Comparison of ENCODE assay signal across 1 mouse cellular context in genomic region chr4:107372304-107372703, GRCm38 (mm10).
A peak's percentile ranks its signal among the peaks of the same experiment; 100 is the strongest.
TF ChIP-seq lines count a peak whose summit lies in the region.

No protein-coding gene starts in this region.

TF ChIP-seq in MEL, 35 proteins besides CTCF, POLR2A, EP300 and RAD21:
- 0 out of 2 replicates have a peak, but pooled peaks have one; percentile 21 for TF ChIP-seq SMC3 (IDR thresholded peaks at IDR 0.05; ENCODE audit: low read depth, low read length)
- TF ChIP-seq POLR2AphosphoS5 (IDR thresholded peaks at IDR 0.05; ENCODE audit: borderline replicate concordance, low read depth, low read length) = no peak
TF ChIP-seq in MEL: peak in this region for 1.
